Mouse (Mus musculus) left cerebral cortex, adult 2 months (tissue): ENCODE measurements around the gene Inpp5d. TPM values are rescaled to one million over a fixed set of nuclear protein-coding genes. Genes with fewer than 3 reads are reported as not detected.

Experiments
- DNase-seq, 2 experiments: peaks; one replicate each; pipeline ENCODE4 v3.0.0; 2021 to 2022; ENCODE audit warnings: low spot score in 2 of 2, mixed read lengths in 1 of 2; ENCODE audit errors: extremely low spot score in 1 of 2
- H3K27ac ChIP-seq: fragments of 200-600 bp; 2 replicates; pipeline ENCODE4 v1.8.1; 2022
- H3K4me3 ChIP-seq: fragments of 200-600 bp; 2 replicates; pipeline ENCODE4 v1.8.1; 2022
- CTCF ChIP-seq: fragments of 200-600 bp; IDR thresholded peaks from 2 replicates; pipeline ENCODE4 v1.8.1; 2022; ENCODE audit warnings: antibody characterized with exemption, mild to moderate bottlenecking, moderate library complexity
- intact Hi-C: fragments of 180-260 bp; cut with DNase I; formaldehyde crosslinking; loops from one replicate; pipeline ENCODE4 v1.15.1; 2025
- total RNA-seq, 2 experiments: library from RNA; stranded (reverse); gene quantifications; 2 replicates each; pipeline ENCODE4 v1.2.3; 2021

The Inpp5d gene
- total RNA-seq, 2 experiments from 2014 or later = 16.7 to 20.1 TPM

DNA sequence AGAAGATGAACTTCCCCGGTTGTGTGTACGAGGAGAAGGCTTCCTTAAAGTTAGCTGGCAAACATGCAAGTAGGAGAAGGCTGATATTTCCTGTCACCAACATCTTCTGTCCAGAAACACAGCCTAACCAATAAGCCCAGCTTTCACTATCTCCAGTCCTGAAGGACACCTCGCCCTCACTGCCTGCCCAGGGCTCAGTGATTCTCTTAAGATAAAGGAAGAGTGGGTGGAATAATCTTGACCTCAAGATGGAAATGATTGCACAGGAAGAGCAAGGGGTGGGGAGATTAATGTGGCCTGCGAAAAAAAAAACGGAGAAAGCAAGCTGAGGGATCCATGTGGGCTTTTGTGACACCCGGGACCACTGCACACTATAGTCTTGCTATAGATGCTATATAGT is 25.6 kb downstream of the Inpp5d start:
- Histone ChIP-seq H3K27ac (no peak overlapping the region), H3K4me3 (no peak overlapping the region)
- DNase-seq = no peak
- intact Hi-C loops = no loop called here
- no peak for TF ChIP-seq CTCF

- DNase-seq = no peak
- TF ChIP-seq CTCF = no peak
- intact Hi-C loops = no loop called here
- Histone ChIP-seq H3K4me3 (no peak overlapping the region), H3K27ac (no peak overlapping the region)
These were observed 27.7 kb downstream of the Inpp5d start for GRCm38 (mm10) chr1:87647820-87648219.

GRCm38 (mm10) chr1:87648657-87649056 is 28.5 kb downstream of the Inpp5d start:
- no peak for DNase-seq
- intact Hi-C loops = no loop called here
- H3K27ac ChIP-seq = no peak overlapping the region
- H3K4me3 ChIP-seq = no peak overlapping the region
- no peak for TF ChIP-seq CTCF

DNA sequence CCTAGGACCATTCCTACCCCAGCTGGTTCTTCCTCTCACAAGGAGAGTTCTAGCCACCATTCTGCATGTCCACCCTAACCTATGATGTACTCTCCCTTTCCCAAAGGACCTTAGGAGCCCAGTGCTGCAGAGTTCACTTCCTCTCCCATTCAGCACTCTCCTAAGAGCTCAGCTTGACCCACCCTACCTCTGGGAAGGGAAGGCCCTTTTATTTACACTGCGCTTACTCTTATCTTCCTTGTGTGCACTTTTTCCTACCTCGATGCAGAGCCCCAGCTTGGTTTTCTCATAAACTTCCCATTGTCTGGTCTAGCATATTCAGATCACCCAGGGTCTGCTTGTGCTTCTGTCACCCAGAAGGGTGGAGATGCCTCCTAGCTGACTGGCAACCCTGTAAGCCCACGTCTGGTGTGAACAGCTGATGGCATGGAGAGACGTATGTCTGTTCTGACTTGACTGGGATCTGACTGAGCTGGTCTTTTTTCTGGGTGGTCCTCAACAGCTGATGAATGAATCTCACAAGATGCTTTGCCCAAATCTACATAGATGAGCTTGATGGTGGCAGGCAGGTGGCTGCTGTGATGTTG is 29.2 kb downstream of the Inpp5d start:
- no peak for TF ChIP-seq CTCF
- H3K4me3 ChIP-seq = no peak overlapping the region
- intact Hi-C loops = no loop called here
- no peak for DNase-seq
- H3K27ac ChIP-seq = 0 out of 2 replicates have a peak overlapping the region, but pooled peaks have one; percentile 6

- Histone ChIP-seq H3K4me3 (no peak overlapping the region), H3K27ac (no peak overlapping the region; the same call in 1 of the 2 replicates)
- intact Hi-C loops = no loop called here
- no peak for TF ChIP-seq CTCF
- DNase-seq = no peak
These were observed 29.9 kb downstream of the Inpp5d start for GRCm38 (mm10) chr1:87649958-87650474.

DNA sequence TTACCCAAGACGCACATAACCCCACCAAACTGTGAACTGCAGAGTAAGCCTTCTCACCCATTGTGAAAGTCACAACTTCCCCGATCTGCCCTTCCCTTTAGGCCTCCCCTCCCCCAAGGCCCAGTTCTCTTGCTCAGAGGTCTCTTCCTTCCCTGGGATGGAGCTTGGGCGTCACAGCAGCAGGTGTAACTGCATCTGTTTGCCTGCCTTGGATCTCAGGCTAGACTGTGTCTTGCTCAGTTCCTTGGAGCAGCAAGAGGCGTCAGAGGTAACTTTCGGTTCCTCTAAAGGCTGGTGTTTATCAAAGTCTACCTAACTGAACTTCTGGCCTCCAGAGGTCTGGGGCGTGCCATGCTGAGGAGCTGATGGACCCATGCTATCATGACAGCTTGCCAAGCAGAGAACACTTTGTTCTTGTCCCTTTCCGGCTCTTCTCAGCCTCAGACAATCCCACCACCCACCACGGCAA is 30.5 kb downstream of the Inpp5d start:
- DNase-seq = no peak
- intact Hi-C loops = no loop called here
- Histone ChIP-seq H3K4me3 (no peak overlapping the region), H3K27ac (no peak overlapping the region; the same call in 1 of the 2 replicates)
- TF ChIP-seq CTCF = no peak

DNA sequence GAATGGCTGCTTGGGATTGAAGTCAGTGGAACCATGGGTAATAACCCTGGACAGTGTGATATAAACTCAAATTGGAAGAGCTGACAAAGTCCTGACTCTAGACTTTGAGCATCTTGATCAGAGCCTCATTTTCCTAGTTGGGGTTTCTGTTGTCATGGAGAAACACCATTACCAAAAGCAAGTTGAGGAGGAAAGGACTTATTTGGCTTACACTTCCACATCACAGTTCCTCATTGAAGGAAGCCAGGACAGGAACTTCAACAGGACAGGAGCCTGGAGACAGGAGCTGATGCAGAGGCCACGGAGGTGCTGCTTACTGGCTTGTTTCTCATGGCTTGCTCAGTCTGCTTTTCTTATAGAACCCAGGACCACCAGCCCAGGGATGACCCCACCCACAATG is 31.3 kb downstream of the Inpp5d start:
- no peak overlapping the region for H3K4me3 ChIP-seq
- intact Hi-C loops = no loop called here
- no peak for DNase-seq
- TF ChIP-seq CTCF = no peak
- H3K27ac ChIP-seq = no peak overlapping the region

- no peak for DNase-seq
- TF ChIP-seq CTCF = no peak
- H3K27ac ChIP-seq = no peak overlapping the region
- H3K4me3 ChIP-seq = no peak overlapping the region
- intact Hi-C loops = no loop called here
These were observed 35.0 kb downstream of the Inpp5d start for GRCm38 (mm10) chr1:87655101-87655500.

DNA sequence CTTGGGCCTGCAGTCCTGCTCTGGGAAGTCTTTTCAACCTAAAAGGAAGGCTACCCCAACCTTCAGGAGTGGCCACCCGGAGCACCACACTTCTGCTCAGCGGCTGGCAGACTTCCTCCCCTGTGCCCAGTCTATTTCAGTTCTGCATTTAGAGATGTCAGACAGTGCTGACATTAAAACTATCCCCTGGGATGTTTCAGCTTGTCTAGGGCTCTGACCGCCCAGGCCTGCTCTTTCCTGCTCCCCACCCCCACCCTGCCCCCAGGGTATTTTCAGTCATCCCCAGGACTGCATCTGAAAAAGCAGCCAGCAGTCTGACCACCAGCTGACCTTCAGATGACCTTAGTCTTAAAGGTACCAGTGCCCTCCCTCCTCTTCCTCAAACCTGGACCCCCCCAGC is 38.0 kb downstream of the Inpp5d start:
- no peak for TF ChIP-seq CTCF
- Histone ChIP-seq H3K4me3 (no peak overlapping the region), H3K27ac (peak overlapping the region; percentile 70)
- DNase-seq = no peak
- intact Hi-C loops = loop anchor here (2.0 kb wide), 1 partner anchor 51 kb away; no protein-coding TSS in a partner anchor

DNA sequence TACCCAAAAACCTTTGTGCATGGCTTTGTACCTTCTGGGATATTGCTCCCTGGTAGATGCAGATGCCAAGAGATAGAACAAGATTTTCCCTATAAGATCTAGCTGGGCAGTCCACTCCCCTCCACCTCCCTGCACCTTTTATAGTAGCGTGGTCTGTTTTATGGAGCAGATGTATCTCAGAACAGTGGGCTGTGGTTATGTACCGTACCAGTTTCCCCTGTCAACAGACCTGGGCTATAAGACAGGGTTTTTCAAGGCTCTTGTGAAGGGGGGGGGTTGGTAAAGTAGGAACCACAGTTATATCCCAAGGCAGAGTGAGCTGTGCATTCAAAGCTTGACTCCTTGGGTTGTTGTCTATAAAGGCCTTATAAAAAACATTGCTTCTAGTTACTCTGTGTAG is 38.4 kb downstream of the Inpp5d start:
- TF ChIP-seq CTCF = no peak
- H3K4me3 ChIP-seq = no peak overlapping the region
- intact Hi-C loops = loop anchor here (2.0 kb wide), 1 partner anchor 52 kb away; no protein-coding TSS in a partner anchor
- peak overlapping the region; percentile 70 for H3K27ac ChIP-seq
- no peak for DNase-seq

GRCm38 (mm10) chr1:87658937-87659617 is 39.0 kb downstream of the Inpp5d start:
- Histone ChIP-seq H3K27ac (peak overlapping the region; percentile 70), H3K4me3 (no peak overlapping the region)
- intact Hi-C loops = loop anchor here (2.0 kb wide), 1 partner anchor 52 kb away; no protein-coding TSS in a partner anchor
- TF ChIP-seq CTCF = no peak
- no peak for DNase-seq

DNA sequence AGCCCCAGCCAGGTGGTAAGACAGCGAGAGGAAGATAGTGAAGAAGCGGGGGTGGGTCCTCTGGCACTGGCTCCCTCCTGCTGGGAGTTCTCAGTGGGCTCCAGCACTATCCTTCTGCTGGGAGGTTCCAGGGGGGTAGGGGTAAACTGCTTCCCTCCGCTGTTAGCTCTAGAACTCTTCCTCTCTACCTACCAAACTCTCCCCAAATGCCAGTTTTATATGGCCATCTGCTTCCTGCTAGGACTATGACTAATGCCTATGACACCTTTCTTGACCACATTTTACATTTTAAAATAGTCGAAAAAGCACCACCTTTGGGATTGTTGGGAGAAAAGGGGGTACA is 39.5 kb downstream of the Inpp5d start:
- H3K27ac ChIP-seq = peak overlapping the region; percentile 70
- no peak overlapping the region for H3K4me3 ChIP-seq
- no peak for TF ChIP-seq CTCF
- intact Hi-C loops = loop anchor here (2.0 kb wide), 1 partner anchor 53 kb away; no protein-coding TSS in a partner anchor
- no peak for DNase-seq
